Mouse (Mus musculus): Measurements from ENCODE around the gene Fabp7. TPM values are rescaled to one million over a fixed set of nuclear protein-coding genes. Genes with fewer than 3 reads are reported as not detected.

Fabp7 gene
- polyA plus RNA-seq, 1 experiment from 2014 or later = 856 TPM

GRCm38 (mm10) chr10:57815869-57816268 is 31.2 kb downstream of the Fabp7 start:
- Histone ChIP-seq H3K27me3 (ENCODE audit: insufficient read depth, poor library complexity, severe bottlenecking) (peaks cover 24% of the 10 kb centered on the region), H3K4me3 (no peak overlapping the region), H3K9me3 (no peaks in the 10 kb centered on the region), H3K4me1 (replicated peaks) (peaks cover 11% of the 10 kb centered on the region; the same call in 1 of the 2 replicates), H3K27ac (no peak overlapping the region), H3K36me3 (peaks cover 7% of the 10 kb centered on the region)
- no peak for DNase-seq (ENCODE audit: low spot score)
- WGBS = 82% methylated on average over 6 of the region's 6 CpGs

DNA sequence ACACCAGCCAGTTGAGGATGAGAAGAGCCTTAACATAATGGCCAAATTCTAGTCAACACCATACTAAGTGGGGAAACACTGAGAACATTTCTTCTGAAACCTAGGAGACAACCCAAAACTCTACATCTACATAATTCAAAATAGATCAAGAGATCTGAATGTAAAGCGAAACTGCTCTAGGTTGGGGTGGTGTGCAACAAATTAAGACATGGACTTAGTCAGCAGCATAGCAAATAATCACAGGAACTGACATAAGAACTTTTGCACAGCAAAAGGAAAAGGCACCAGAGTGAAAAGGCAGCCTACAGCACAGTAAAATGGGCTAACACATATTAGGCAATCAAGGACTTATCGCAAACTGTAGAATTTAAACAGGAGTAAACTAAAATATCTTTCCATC is 34.5 kb downstream of the Fabp7 start:
- Histone ChIP-seq H3K4me3 (no peak overlapping the region), H3K27ac (no peak overlapping the region), H3K36me3 (no peaks in the 10 kb centered on the region), H3K9me3 (no peaks in the 10 kb centered on the region), H3K4me1 (replicated peaks) (peaks cover 25% of the 10 kb centered on the region), H3K27me3 (ENCODE audit: insufficient read depth, poor library complexity, severe bottlenecking) (peaks cover 29% of the 10 kb centered on the region)
- WGBS = 94% methylated on average over 2 of the region's 2 CpGs
- no peak for DNase-seq (ENCODE audit: low spot score)

- H3K27me3 ChIP-seq (ENCODE audit: insufficient read depth, poor library complexity, severe bottlenecking) = peaks cover 51% of the 10 kb centered on the region
- no peak overlapping the region for H3K4me3 ChIP-seq
- H3K9me3 ChIP-seq = no peaks in the 10 kb centered on the region
- DNase-seq (ENCODE audit: low spot score) = peak; percentile 83
- H3K27ac ChIP-seq = peak overlapping the region; percentile 4; the same call in 1 of the 2 replicates
- H3K36me3 ChIP-seq = no peaks in the 10 kb centered on the region
- peaks cover 14% of the 10 kb centered on the region for H3K4me1 ChIP-seq (replicated peaks)
- 25% methylated on average over 3 of the region's 3 CpGs for WGBS
Measured at GRCm38 (mm10) chr10:57822473-57822872, 37.8 kb downstream of the Fabp7 start.

DNA sequence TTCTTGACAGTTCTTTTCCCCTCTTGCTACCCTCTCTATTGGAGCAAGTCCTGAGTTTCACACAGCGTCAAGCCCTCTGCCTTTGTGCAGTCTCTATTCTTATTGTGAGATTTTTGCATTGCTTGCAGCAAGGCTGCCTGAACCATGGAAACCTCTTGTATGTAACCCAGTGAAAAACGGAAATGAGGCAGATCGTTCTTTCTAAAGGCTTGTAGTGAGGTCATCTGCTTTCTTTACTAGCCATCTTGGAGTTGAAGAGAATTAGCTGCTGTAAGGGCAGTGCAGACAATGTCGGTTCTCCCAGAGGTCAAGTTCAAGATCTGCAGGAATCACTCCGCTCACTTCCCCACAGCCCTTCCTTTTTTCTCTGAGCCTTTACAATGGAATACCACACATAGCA is 44.0 kb downstream of the Fabp7 start:
- WGBS = 28% methylated on average over 5 of the region's 5 CpGs
- Histone ChIP-seq H3K9me3 (no peaks in the 10 kb centered on the region), H3K36me3 (no peaks in the 10 kb centered on the region), H3K4me1 (replicated peaks) (peaks cover 24% of the 10 kb centered on the region), H3K27ac (no peak overlapping the region), H3K4me3 (no peak overlapping the region), H3K27me3 (ENCODE audit: insufficient read depth, poor library complexity, severe bottlenecking) (peaks cover 60% of the 10 kb centered on the region)
- peak; percentile 39 for DNase-seq (ENCODE audit: low spot score)

GRCm38 (mm10) chr10:57829621-57830020 is 44.9 kb downstream of the Fabp7 start:
- H3K27me3 ChIP-seq (ENCODE audit: insufficient read depth, poor library complexity, severe bottlenecking) = peaks cover 58% of the 10 kb centered on the region
- DNase-seq (ENCODE audit: low spot score) = no peak
- H3K36me3 ChIP-seq = no peaks in the 10 kb centered on the region
- H3K27ac ChIP-seq = no peak overlapping the region
- 69% methylated on average over 3 of the region's 3 CpGs for WGBS
- H3K9me3 ChIP-seq = no peaks in the 10 kb centered on the region
- no peak overlapping the region for H3K4me3 ChIP-seq
- peaks cover 24% of the 10 kb centered on the region for H3K4me1 ChIP-seq (replicated peaks)

GRCm38 (mm10) chr10:57835094-57835493 is 50.4 kb downstream of the Fabp7 start:
- DNase-seq (ENCODE audit: low spot score) = no peak
- Histone ChIP-seq H3K9me3 (no peaks in the 10 kb centered on the region), H3K27me3 (ENCODE audit: insufficient read depth, poor library complexity, severe bottlenecking) (peaks cover 27% of the 10 kb centered on the region), H3K4me3 (no peak overlapping the region), H3K36me3 (no peaks in the 10 kb centered on the region), H3K4me1 (replicated peaks) (no peaks in the 10 kb centered on the region), H3K27ac (no peak overlapping the region)
- 92% methylated on average over 1 of the region's 1 CpGs for whole genome bisulfite sequencing

GRCm38 (mm10) chr10:57835982-57836381 is 51.3 kb downstream of the Fabp7 start:
- Histone ChIP-seq H3K4me3 (no peak overlapping the region), H3K4me1 (replicated peaks) (no peaks in the 10 kb centered on the region), H3K27ac (no peak overlapping the region), H3K36me3 (no peaks in the 10 kb centered on the region), H3K9me3 (no peaks in the 10 kb centered on the region), H3K27me3 (ENCODE audit: insufficient read depth, poor library complexity, severe bottlenecking) (peaks cover 18% of the 10 kb centered on the region)
- no peak for DNase-seq (ENCODE audit: low spot score)

Other genes with a start within 250 kb of the Fabp7 start
- gene Pkib, start 152.9 kb upstream of the Fabp7 start, polyA plus RNA-seq (2016; fragmentation: Nextera tagmentation; extraction: Ambion mirVana) = 1.8 and 2.4 TPM in 2 replicates
- 9.1 and 10.8 TPM in 2 replicates for gene Smpdl3a, start 9.5 kb downstream of the Fabp7 start, polyA plus RNA-seq (2016; fragmentation: Nextera tagmentation; extraction: Ambion mirVana)

Measured in hindbrain, embryonic 10.5 days (tissue).